Mouse (Mus musculus): Measurements from ENCODE around the gene Cnn3.

The Cnn3 gene

GRCm38 (mm10) chr3:121458545-121459492, 32.5 kb downstream of the Cnn3 start:
- no peak for DNase-seq

- DNase-seq, result no peak
Measured at GRCm38 (mm10) chr3:121460473-121461193, 34.3 kb downstream of the Cnn3 start.

- DNase-seq, result no peak
Measured at GRCm38 (mm10) chr3:121461477-121461876, 35.2 kb downstream of the Cnn3 start.

GRCm38 (mm10) chr3:121462782-121463181, 36.5 kb downstream of the Cnn3 start:
- DNase-seq, result no peak

GRCm38 (mm10) chr3:121464733-121465305, 38.5 kb downstream of the Cnn3 start:
- no peak for DNase-seq

GRCm38 (mm10) chr3:121465795-121466194, 39.5 kb downstream of the Cnn3 start:
- DNase-seq, result no peak

- peak in 1 of 2 experiments; percentile 30 for DNase-seq
Measured at GRCm38 (mm10) chr3:121467094-121467552, 40.8 kb downstream of the Cnn3 start.

- DNase-seq, result no peak
Measured at GRCm38 (mm10) chr3:121468136-121468535, 41.8 kb downstream of the Cnn3 start.

- DNase-seq, result no peak
Measured at GRCm38 (mm10) chr3:121469185-121469975, 43.1 kb downstream of the Cnn3 start.

GRCm38 (mm10) chr3:121471703-121472102, 45.4 kb downstream of the Cnn3 start:
- no peak for DNase-seq

GRCm38 (mm10) chr3:121474738-121475137, 48.4 kb downstream of the Cnn3 start:
- peak in 1 of 2 experiments; percentile 36 for DNase-seq

- no peak for DNase-seq
Measured at GRCm38 (mm10) chr3:121480030-121480960, 54.0 kb downstream of the Cnn3 start.

GRCm38 (mm10) chr3:121480961-121481436, 54.7 kb downstream of the Cnn3 start:
- DNase-seq, result no peak

- DNase-seq, result no peak
Measured at GRCm38 (mm10) chr3:121481564-121481963, 55.3 kb downstream of the Cnn3 start.

GRCm38 (mm10) chr3:121483266-121484161, 57.2 kb downstream of the Cnn3 start:
- DNase-seq, result no peak

GRCm38 (mm10) chr3:121485201-121485600, 58.9 kb downstream of the Cnn3 start:
- DNase-seq, result no peak

GRCm38 (mm10) chr3:121489462-121490118, 63.3 kb downstream of the Cnn3 start:
- no peak for DNase-seq

GRCm38 (mm10) chr3:121490941-121491340, 64.6 kb downstream of the Cnn3 start:
- no peak for DNase-seq

GRCm38 (mm10) chr3:121492026-121492425, 65.7 kb downstream of the Cnn3 start:
- DNase-seq, result no peak

All from thymus, adult 18-20 months (tissue).